Mouse (Mus musculus) kidney, postnatal 10 days (tissue): ENCODE data around the gene Neurl2.

Experiments
- DNase-seq: peaks from one replicate; pipeline ENCODE4 v3.0.0; 2021; ENCODE audit warnings: mixed read lengths

Gene Neurl2

GRCm38 (mm10) chr2:164785481-164786387 lies 47.5 kb downstream of the Neurl2 start, which contains the start of gene Snx21:
Gene Snx21, plus strand, starts transcription at chr2:164785823.
- peak; percentile 94 for DNase-seq

GRCm38 (mm10) chr2:164784869-164785420 lies 48.3 kb downstream of the Neurl2 start:
- no peak for DNase-seq

DNA sequence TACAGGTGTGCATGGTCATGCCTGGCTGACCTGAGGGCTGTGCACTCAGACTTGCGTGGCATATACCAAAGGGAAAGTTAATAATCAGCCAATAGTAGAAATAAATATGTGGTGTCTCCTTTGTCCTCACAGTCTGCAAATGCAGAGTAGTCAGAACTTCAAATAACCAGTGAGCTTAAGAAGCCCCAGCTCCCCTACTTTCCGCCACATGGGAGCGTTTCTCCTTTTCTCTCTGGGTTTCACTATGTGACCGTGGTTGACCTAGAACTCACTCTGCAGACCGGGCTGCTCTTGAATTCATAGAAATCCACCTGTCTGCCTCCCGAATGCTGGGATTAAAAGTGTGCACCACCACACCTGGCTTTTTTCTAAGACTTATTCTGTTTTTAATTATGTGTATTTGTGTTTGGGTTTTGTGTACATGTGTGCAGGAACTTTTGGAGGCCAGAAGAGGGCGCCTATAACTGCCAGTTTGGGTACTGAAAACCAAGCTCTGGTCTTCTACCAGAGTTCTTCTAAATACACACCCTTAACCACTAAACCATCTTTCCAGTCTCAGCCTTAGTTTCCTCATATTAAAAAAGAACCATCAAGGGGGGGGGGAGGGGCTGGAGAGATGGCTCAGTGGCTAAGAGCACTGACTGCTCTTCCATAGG lies 49.2 kb downstream of the Neurl2 start:
- DNase-seq, result no peak

GRCm38 (mm10) chr2:164781876-164782275 lies 51.4 kb downstream of the Neurl2 start:
- no peak for DNase-seq
